Mouse (Mus musculus) neural tube, embryonic 12.5 days (tissue): ENCODE measurements around the gene AL607142.1. TPM values are rescaled to one million over a fixed set of nuclear protein-coding genes. Genes with fewer than 3 reads are reported as not detected.

Experiments
- ATAC-seq: fragments of 200-750 bp; cut with Nextera tagmentation; 2 replicates; pipeline ENCODE4 v1.8.0; 2017; ENCODE audit warnings: low read depth, mild to moderate bottlenecking, moderate TSS enrichment, moderate library complexity; ENCODE audit not compliant: low FRiP score
- H3K27ac ChIP-seq: fragments of 300-500 bp; sonication (generic); 2 replicates; pipeline ENCODE4 v1.5.1; 2016
- H3K27me3 ChIP-seq: fragments of 300-500 bp; sonication (generic); replicated peaks from 2 replicates; pipeline ENCODE4 v1.6.1; 2016; ENCODE audit warnings: mild to moderate bottlenecking
- H3K36me3 ChIP-seq: fragments of 300-500 bp; sonication (generic); 2 replicates; pipeline ENCODE4 v1.6.1; 2016; ENCODE audit warnings: mild to moderate bottlenecking
- H3K4me1 ChIP-seq: fragments of 300-500 bp; sonication (generic); 2 replicates; pipeline ENCODE4 v1.6.1; 2016
- H3K4me2 ChIP-seq: fragments of 300-500 bp; sonication (generic); replicated peaks from 2 replicates; pipeline ENCODE4 v1.6.1; 2016; ENCODE audit warnings: mild to moderate bottlenecking
- H3K4me3 ChIP-seq: fragments of 300-500 bp; sonication (generic); 2 replicates; pipeline ENCODE4 v1.5.1; 2016
- H3K9ac ChIP-seq: fragments of 300-500 bp; sonication (generic); 2 replicates; pipeline ENCODE4 v1.6.1; 2016; ENCODE audit warnings: mild to moderate bottlenecking
- H3K9me3 ChIP-seq: fragments of 300-500 bp; sonication (generic); 2 replicates; pipeline ENCODE4 v1.6.1; 2016; ENCODE audit warnings: mild to moderate bottlenecking
- WGBS: fragments of 180-500 bp; shearing (Covaris S2); methylation state at CpG from one replicate; pipeline ENCODE4 v1.1.7; 2016; 5-methylcytosine and 5-hydroxymethylcytosine counted together
- polyA plus RNA-seq: library from polyadenylated mRNA; unstranded; fragments of >200 nt; fragmentation: Nextera tagmentation; extraction: Ambion mirVana; gene quantifications from 2 replicates; pipeline ENCODE4 v1.2.1, GENCODE M21; 2016

The AL607142.1 gene
- polyA plus RNA-seq, 1 experiment from 2014 or later: not detected

DNA sequence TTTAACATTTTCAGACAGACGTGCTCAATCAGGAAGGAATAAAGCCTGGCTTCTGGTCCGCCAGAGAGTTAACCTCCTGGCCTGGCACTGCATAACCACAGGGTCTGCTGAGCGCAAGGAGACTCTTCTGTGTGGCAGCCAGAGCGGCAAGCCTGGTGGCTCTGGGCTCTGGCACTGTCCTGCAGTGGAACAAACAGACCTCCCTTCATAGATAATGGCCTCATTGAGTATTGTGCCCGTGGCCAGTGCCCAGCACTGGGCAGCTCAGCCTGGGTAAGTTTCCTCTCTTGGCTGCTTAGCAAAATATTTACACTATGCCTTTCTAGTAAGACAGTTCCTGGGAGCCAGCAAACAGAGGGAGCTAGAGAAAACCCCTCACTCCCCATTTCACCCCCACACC is 9.3 kb downstream of the AL607142.1 start:
- ATAC-seq: no peak
- 64% methylated on average over 5 of the region's 5 CpGs for WGBS

DNA sequence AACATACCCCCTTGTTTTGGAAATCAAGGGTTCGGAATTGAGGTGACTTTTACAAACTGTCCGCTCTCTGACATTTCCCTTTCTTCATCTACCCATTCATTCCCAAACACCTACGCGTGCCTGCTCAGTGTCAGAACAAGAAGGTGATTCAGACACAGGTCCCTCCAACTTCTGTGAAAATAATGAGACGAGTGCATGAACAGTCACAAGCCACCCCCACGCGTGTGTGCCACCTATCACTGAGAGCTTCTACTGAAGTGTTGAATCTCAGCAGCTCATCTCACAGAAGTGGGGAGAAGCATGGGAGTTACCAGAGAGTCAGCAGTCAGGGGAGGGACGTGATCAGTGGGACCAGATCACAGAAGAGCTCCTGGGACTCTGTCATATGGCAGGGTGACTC is 12.5 kb downstream of the AL607142.1 start:
- Histone ChIP-seq H3K4me2 (no peak overlapping the region), H3K9ac (no peak overlapping the region), H3K4me3 (no peak overlapping the region), H3K9me3 (no peaks in the 10 kb centered on the region), H3K36me3 (no peaks in the 10 kb centered on the region), H3K27me3 (no peaks in the 10 kb centered on the region), H3K27ac (no peak overlapping the region), H3K4me1 (0 out of 2 replicates have a peak, but pooled peaks cover 4% of the 10 kb centered on the region)
- no peak for ATAC-seq
- 91% methylated on average over 8 of the region's 8 CpGs for WGBS

More for the DNA sequence above, 9.3 kb downstream of the AL607142.1 start:
- Histone ChIP-seq H3K27me3 (no peaks in the 10 kb centered on the region), H3K4me3 (no peak overlapping the region), H3K9ac (no peak overlapping the region), H3K4me1 (0 out of 2 replicates have a peak, but pooled peaks cover 4% of the 10 kb centered on the region), H3K9me3 (no peaks in the 10 kb centered on the region), H3K36me3 (no peaks in the 10 kb centered on the region), H3K4me2 (no peak overlapping the region), H3K27ac (no peak overlapping the region)

DNA sequence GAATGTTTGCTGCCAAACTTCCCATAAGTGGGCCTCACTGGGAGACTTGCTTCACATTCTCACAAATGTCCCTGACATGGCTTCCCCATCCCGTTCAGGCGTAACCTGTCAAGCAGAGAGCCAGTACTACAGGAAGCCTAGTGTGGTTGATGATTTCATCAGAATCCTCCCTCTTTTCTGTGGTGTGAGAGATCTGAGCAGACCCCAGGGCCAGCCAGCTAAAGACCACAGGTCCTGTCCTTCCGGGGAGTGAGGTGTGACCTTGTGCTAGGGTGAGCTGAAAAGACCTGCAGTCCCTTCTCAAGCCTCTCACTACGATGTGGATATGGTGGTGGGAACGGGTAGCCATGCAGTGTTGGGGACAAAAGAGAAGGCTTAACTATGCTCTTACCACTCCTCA is 17.7 kb downstream of the AL607142.1 start:
- no peaks in the 10 kb centered on the region for H3K4me1 ChIP-seq
- no peak overlapping the region for H3K4me2 ChIP-seq
- no peak overlapping the region for H3K4me3 ChIP-seq
- 87% methylated on average over 5 of the region's 5 CpGs for WGBS
- no peak for ATAC-seq
- no peaks in the 10 kb centered on the region for H3K27me3 ChIP-seq
- H3K9ac ChIP-seq: no peak overlapping the region
- H3K9me3 ChIP-seq: no peaks in the 10 kb centered on the region
- H3K36me3 ChIP-seq: no peaks in the 10 kb centered on the region
- no peak overlapping the region for H3K27ac ChIP-seq

DNA sequence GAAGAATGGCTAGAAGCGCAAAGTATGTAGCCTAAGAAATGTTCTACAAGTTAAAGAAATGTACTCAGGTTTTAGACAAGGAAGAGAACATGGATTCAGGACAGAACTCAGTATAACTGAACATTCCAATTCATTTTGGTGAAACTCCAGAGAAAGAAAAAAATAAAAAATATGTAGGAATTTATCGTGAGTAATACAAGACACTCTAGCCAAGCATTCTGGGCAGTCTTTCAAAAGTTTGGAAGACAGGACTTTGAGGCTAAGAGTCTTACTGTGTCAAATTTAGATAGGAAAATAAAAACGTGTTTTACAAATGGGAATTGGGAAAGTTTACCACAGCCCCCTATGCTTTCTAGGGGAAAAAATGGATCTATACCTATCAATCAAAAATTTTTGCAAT is 18.9 kb downstream of the AL607142.1 start:
- 90% methylated on average over 3 of the region's 3 CpGs for WGBS
- Histone ChIP-seq H3K27me3 (no peaks in the 10 kb centered on the region), H3K4me2 (no peak overlapping the region), H3K9ac (no peak overlapping the region), H3K4me3 (no peak overlapping the region), H3K27ac (no peak overlapping the region), H3K4me1 (no peaks in the 10 kb centered on the region), H3K9me3 (no peaks in the 10 kb centered on the region), H3K36me3 (no peaks in the 10 kb centered on the region)
- ATAC-seq: no peak

GRCm38 (mm10) chr4:120089536-120089935 is 24.7 kb downstream of the AL607142.1 start:
- Histone ChIP-seq H3K27ac (no peak overlapping the region), H3K9me3 (no peaks in the 10 kb centered on the region), H3K4me1 (no peaks in the 10 kb centered on the region; the same call in 1 of the 2 replicates), H3K4me2 (no peak overlapping the region), H3K4me3 (no peak overlapping the region), H3K27me3 (no peaks in the 10 kb centered on the region), H3K36me3 (no peaks in the 10 kb centered on the region), H3K9ac (no peak overlapping the region)
- no peak for ATAC-seq
- 85% methylated on average over 8 of the region's 8 CpGs for WGBS

GRCm38 (mm10) chr4:120091997-120092783 is 27.4 kb downstream of the AL607142.1 start:
- no peaks in the 10 kb centered on the region for H3K27me3 ChIP-seq
- no peak overlapping the region for H3K4me3 ChIP-seq
- no peak for ATAC-seq
- no peaks in the 10 kb centered on the region for H3K36me3 ChIP-seq
- H3K9me3 ChIP-seq: no peaks in the 10 kb centered on the region
- WGBS: 87% methylated on average over 1 of the region's 1 CpGs
- no peaks in the 10 kb centered on the region; the same call in 1 of the 2 replicates for H3K4me1 ChIP-seq
- no peak overlapping the region for H3K9ac ChIP-seq
- H3K4me2 ChIP-seq: no peak overlapping the region
- no peak overlapping the region for H3K27ac ChIP-seq

DNA sequence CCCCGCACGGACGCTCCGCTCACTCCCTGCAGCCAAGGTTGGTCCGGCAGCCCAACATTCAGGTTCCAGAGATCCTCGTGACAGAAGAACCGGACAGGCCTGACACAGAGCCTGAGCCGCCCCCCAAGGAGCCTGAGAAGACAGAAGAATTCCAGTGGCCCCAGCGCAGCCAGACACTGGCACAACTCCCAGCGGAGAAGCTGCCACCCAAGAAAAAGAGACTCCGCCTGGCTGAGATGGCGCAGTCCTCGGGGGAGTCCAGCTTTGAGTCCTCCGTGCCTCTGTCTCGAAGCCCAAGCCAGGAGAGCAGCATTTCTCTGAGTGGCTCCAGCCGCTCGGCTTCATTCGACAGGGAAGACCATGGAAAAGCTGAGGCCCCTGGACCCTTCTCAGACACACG is 32.1 kb downstream of the AL607142.1 start:
- ATAC-seq: no peak
- Histone ChIP-seq H3K4me2 (no peak overlapping the region), H3K4me3 (no peak overlapping the region), H3K27me3 (no peaks in the 10 kb centered on the region), H3K36me3 (peaks cover 9% of the 10 kb centered on the region; the same call in 1 of the 2 replicates), H3K9ac (no peak overlapping the region), H3K9me3 (peaks cover 16% of the 10 kb centered on the region), H3K27ac (no peak overlapping the region), H3K4me1 (no peaks in the 10 kb centered on the region)
- WGBS: 92% methylated on average over 19 of the region's 19 CpGs

DNA sequence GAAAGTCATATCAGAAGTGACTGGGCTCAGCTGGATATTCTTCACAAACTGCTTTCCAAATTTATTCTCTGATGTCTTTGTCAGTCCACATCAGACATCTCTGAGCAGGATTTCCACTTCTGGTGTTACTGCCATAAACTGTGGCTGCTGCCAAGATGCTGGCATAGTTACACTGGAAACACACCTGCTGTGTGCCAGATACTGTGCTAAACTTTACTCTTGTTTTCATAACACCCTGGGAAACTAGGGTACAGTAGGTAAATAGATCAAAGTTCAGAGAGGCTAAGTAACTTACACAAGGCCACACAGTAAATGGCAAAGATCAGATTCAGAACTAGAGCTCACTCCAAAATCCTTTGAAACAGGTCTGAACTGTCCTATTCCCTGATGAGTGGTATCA is 36.4 kb downstream of the AL607142.1 start:
- H3K27ac ChIP-seq: no peak overlapping the region
- H3K27me3 ChIP-seq: no peaks in the 10 kb centered on the region
- no peak overlapping the region for H3K9ac ChIP-seq
- H3K36me3 ChIP-seq: peaks cover 9% of the 10 kb centered on the region; the same call in 1 of the 2 replicates
- no peak overlapping the region for H3K4me3 ChIP-seq
- no peak for ATAC-seq
- H3K9me3 ChIP-seq: peaks cover 16% of the 10 kb centered on the region
- H3K4me2 ChIP-seq: no peak overlapping the region
- no peaks in the 10 kb centered on the region for H3K4me1 ChIP-seq

DNA sequence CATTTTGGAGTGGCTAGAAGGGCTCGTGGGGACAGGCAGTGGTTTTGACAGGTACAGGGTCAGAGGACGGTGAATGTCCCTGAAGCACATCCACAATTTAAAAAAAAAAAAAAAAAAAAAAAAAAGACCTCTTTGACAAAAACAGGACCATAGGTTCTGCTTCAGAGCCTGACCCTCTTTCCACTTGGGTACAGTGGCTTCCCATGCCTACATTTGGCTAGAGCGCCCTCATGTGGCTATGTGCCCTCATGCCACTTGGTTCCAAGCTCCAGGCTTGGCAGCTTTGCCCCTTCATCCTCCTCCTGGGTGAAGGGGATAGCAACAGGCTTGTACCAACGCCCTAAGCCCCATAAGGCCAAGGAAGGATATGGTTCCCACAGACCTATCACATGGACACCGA is 39.8 kb downstream of the AL607142.1 start:
- Histone ChIP-seq H3K9ac (no peak overlapping the region), H3K27me3 (no peaks in the 10 kb centered on the region), H3K36me3 (no peaks in the 10 kb centered on the region), H3K9me3 (no peaks in the 10 kb centered on the region), H3K27ac (no peak overlapping the region), H3K4me3 (no peak overlapping the region), H3K4me1 (no peaks in the 10 kb centered on the region), H3K4me2 (no peak overlapping the region)
- ATAC-seq: no peak
- 53% methylated on average over 5 of the region's 5 CpGs for WGBS

GRCm38 (mm10) chr4:120106362-120106761 is 41.6 kb downstream of the AL607142.1 start:
- no peak overlapping the region for H3K4me2 ChIP-seq
- H3K36me3 ChIP-seq: no peaks in the 10 kb centered on the region
- H3K27ac ChIP-seq: no peak overlapping the region
- H3K9ac ChIP-seq: no peak overlapping the region
- H3K4me1 ChIP-seq: no peaks in the 10 kb centered on the region
- WGBS: 90% methylated on average over 3 of the region's 3 CpGs
- H3K4me3 ChIP-seq: no peak overlapping the region
- ATAC-seq: no peak
- H3K9me3 ChIP-seq: no peaks in the 10 kb centered on the region
- H3K27me3 ChIP-seq: no peaks in the 10 kb centered on the region

GRCm38 (mm10) chr4:120107787-120108186 is 43.0 kb downstream of the AL607142.1 start:
- Histone ChIP-seq H3K9ac (no peak overlapping the region), H3K27me3 (no peaks in the 10 kb centered on the region), H3K4me1 (no peaks in the 10 kb centered on the region), H3K9me3 (no peaks in the 10 kb centered on the region), H3K4me2 (no peak overlapping the region), H3K4me3 (no peak overlapping the region), H3K27ac (no peak overlapping the region), H3K36me3 (no peaks in the 10 kb centered on the region)
- 81% methylated on average over 8 of the region's 8 CpGs for WGBS
- no peak for ATAC-seq

DNA sequence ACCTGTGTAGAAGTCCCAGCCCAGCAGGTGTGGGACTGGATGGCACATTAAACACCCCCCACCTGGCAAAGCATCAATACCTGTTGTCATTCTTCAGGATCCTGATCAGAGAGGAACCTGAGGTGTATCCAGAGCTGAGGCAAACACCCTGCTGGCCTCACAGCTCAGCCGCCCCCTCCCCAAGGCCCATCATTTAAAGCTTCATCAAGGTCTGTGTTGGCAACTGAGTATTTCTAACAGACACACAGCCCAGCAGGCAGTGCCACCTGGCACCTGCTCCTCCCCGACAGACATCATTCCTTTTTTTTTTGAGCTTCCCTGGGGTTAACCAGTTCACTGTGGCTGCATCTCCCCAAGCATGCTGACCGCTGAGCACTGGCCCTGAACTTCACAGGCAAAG is 50.7 kb downstream of the AL607142.1 start:
- WGBS: 81% methylated on average over 3 of the region's 3 CpGs
- Histone ChIP-seq H3K9ac (no peak overlapping the region), H3K36me3 (no peaks in the 10 kb centered on the region), H3K27me3 (no peaks in the 10 kb centered on the region), H3K4me3 (no peak overlapping the region), H3K27ac (no peak overlapping the region), H3K4me2 (no peak overlapping the region), H3K9me3 (0 out of 2 replicates have a peak, but pooled peaks cover 9% of the 10 kb centered on the region), H3K4me1 (no peaks in the 10 kb centered on the region)
- no peak for ATAC-seq

DNA sequence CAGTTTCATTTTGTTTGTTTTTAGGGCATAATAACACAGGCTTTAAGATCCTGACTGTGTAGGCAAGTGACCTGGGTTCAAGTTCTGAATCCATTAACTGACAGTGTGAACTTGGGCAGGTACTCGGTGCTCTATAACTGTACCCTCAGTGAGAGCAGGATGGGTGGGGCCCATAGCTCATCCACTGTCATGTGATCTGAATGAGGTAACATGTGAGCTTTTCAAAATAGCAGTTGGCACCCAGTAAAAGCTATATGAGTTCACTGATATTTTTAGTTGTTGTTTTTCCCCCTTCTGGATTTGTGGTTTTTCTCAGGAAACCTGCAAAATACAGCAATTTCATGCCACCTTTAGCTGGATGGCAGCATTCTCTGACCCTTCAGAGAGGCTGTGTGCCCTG is 51.5 kb downstream of the AL607142.1 start:
- ATAC-seq: no peak

More for the DNA sequence above, 51.5 kb downstream of the AL607142.1 start:
- Histone ChIP-seq H3K9me3 (0 out of 2 replicates have a peak, but pooled peaks cover 9% of the 10 kb centered on the region), H3K27ac (no peak overlapping the region), H3K27me3 (no peaks in the 10 kb centered on the region), H3K4me3 (no peak overlapping the region), H3K4me1 (no peaks in the 10 kb centered on the region), H3K9ac (no peak overlapping the region), H3K36me3 (no peaks in the 10 kb centered on the region), H3K4me2 (no peak overlapping the region)
- WGBS: 90% methylated on average over 1 of the region's 1 CpGs
